Mouse (Mus musculus) hindbrain, embryonic 11.5 days (tissue): Measurements from ENCODE around the gene Dsp. TPM values are rescaled to one million over a fixed set of nuclear protein-coding genes. Genes with fewer than 3 reads are reported as not detected.
A peak's percentile ranks its signal among the peaks of the same experiment; 100 is the strongest.

Experiments used
- ATAC-seq: fragments of 200-750 bp; cut with Nextera tagmentation; 2 replicates; pipeline ENCODE4 v1.8.0; 2017; ENCODE audit warnings: mild to moderate bottlenecking, moderate TSS enrichment, moderate library complexity; ENCODE audit not compliant: low FRiP score
- DNase-seq: peaks from one replicate; pipeline ENCODE4 v3.0.0-alpha.2; 2015; ENCODE audit warnings: low spot score
- H3K27ac ChIP-seq: fragments of 300-500 bp; sonication (generic); 2 replicates; pipeline ENCODE4 v1.5.1; 2014; ENCODE audit warnings: mild to moderate bottlenecking, low read depth, low read length
- H3K27me3 ChIP-seq: fragments of 300-500 bp; sonication (generic); 2 replicates; pipeline ENCODE4 v1.6.1; 2014; ENCODE audit warnings: mild to moderate bottlenecking, low read length, moderate library complexity, mixed read lengths; ENCODE audit not compliant: control insufficient read depth, insufficient read depth
- H3K36me3 ChIP-seq: fragments of 300-500 bp; sonication (generic); 2 replicates; pipeline ENCODE4 v1.6.1; 2014; ENCODE audit warnings: mild to moderate bottlenecking, low read length, moderate library complexity, mixed read lengths; ENCODE audit not compliant: control insufficient read depth, insufficient read depth
- H3K4me1 ChIP-seq: fragments of 300-500 bp; sonication (generic); replicated peaks from 2 replicates; pipeline ENCODE4 v1.6.1; 2014; ENCODE audit warnings: low read length, mixed read lengths; ENCODE audit not compliant: control insufficient read depth, insufficient read depth
- H3K4me2 ChIP-seq: fragments of 300-500 bp; sonication (generic); replicated peaks from 2 replicates; pipeline ENCODE4 v1.6.1; 2014; ENCODE audit warnings: mild to moderate bottlenecking, low read depth, low read length
- H3K4me3 ChIP-seq: fragments of 300-500 bp; sonication (generic); 2 replicates; pipeline ENCODE4 v1.5.1; 2014; ENCODE audit warnings: low read depth, low read length
- H3K9ac ChIP-seq: fragments of 300-500 bp; sonication (generic); 2 replicates; pipeline ENCODE4 v1.6.1; 2014; ENCODE audit warnings: low read depth, low read length
- H3K9me3 ChIP-seq: fragments of 300-500 bp; sonication (generic); 2 replicates; pipeline ENCODE4 v1.6.1; 2016; ENCODE audit warnings: low read length; ENCODE audit not compliant: control insufficient read depth
- WGBS: fragments of 180-500 bp; shearing (Covaris S2); extraction: QIAGEN DNeasy Blood & Tissue Kit; methylation state at CpG from one replicate; pipeline ENCODE4 v1.1.7; 2014; 5-methylcytosine and 5-hydroxymethylcytosine counted together
- polyA plus RNA-seq: library from polyadenylated mRNA; unstranded; fragments of >200 nt; fragmentation: Nextera tagmentation; extraction: Ambion mirVana; gene quantifications from 2 replicates; pipeline ENCODE4 v1.2.1, GENCODE M21; 2014

Dsp gene
- polyA plus RNA-seq, 1 experiment from 2014 or later: 1.7 TPM

DNA sequence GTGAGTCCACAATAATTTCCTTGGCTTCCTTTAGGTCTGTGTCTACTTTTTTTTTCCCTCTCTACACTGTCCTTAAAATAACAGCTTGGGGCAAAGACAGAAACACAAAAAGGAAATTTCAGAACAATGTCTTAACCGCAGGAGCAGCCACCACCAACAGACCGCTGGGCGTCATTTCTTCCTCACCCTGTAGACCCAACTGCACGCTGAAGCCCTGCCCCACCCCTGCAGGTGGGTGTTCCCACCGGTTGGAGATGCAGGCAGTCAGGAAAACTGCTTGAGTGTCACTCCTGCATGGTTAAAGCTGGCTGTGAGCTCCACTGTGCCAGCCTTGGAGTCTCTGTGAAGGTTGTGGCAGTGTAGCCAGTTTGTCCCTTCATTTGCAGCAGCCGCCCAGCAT, 6.5 kb downstream of the Dsp start:
- Histone ChIP-seq H3K36me3 (no peaks in the 10 kb centered on the region), H3K4me1 (no peaks in the 10 kb centered on the region), H3K27me3 (peaks cover 31% of the 10 kb centered on the region), H3K27ac (no peak overlapping the region), H3K9ac (no peak overlapping the region), H3K9me3 (no peaks in the 10 kb centered on the region), H3K4me2 (no peak overlapping the region), H3K4me3 (no peak overlapping the region)
- ATAC-seq: no peak
- DNase-seq: no peak
- 18% methylated on average over 6 of the region's 6 CpGs for WGBS

DNA sequence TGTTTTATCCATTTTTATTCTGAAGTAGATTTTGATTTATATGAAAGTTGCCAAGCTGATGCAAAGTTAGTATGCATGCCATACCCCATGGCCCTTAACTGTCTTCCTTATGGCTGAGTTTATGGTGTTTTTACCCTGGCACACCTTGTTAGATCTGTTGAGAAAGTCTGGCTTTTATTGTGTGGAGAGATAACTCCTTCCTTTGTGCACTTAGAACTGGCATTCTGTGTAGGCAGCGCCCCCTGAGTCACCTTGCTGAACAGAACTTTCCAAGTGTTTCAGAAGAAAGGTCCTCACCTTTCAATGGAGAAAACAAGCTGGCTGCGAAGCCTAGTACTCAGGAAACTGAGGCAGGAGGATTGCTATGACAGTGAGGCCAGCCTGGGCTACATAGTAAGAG, 10.9 kb downstream of the Dsp start:
- no peak for DNase-seq
- Histone ChIP-seq H3K9me3 (no peaks in the 10 kb centered on the region), H3K4me1 (no peaks in the 10 kb centered on the region), H3K4me3 (no peak overlapping the region), H3K9ac (no peak overlapping the region), H3K36me3 (no peaks in the 10 kb centered on the region), H3K4me2 (no peak overlapping the region), H3K27ac (no peak overlapping the region), H3K27me3 (peaks cover 12% of the 10 kb centered on the region)
- WGBS: 79% methylated on average over 2 of the region's 2 CpGs
- ATAC-seq: no peak

DNA sequence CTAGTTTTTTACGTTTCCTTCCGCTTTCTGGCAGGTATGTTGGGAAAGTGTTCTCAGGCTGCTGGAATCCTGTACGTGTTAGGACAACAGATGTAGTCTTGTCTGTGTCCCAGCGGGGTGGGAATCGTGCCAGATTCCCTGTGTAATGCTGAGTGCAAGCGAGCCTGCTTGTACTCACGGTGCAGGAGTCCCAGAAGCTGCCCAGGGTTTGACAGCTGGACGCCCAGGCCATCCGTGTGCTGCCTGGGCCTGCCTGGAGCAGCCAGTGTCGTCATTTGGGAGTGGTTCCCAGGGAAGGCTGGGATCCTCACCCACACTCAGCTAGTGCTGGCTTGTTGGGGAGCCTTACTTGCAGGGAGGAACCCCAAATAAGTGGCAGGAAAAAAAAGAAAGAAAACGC, 11.6 kb downstream of the Dsp start:
- H3K27ac ChIP-seq: no peak overlapping the region
- 63% methylated on average over 11 of the region's 11 CpGs for WGBS
- no peak overlapping the region for H3K4me2 ChIP-seq
- no peak for ATAC-seq
- H3K4me1 ChIP-seq: no peaks in the 10 kb centered on the region
- H3K9me3 ChIP-seq: no peaks in the 10 kb centered on the region
- H3K9ac ChIP-seq: no peak overlapping the region
- H3K36me3 ChIP-seq: no peaks in the 10 kb centered on the region
- H3K27me3 ChIP-seq: peaks cover 9% of the 10 kb centered on the region
- no peak overlapping the region for H3K4me3 ChIP-seq
- DNase-seq: no peak

DNA sequence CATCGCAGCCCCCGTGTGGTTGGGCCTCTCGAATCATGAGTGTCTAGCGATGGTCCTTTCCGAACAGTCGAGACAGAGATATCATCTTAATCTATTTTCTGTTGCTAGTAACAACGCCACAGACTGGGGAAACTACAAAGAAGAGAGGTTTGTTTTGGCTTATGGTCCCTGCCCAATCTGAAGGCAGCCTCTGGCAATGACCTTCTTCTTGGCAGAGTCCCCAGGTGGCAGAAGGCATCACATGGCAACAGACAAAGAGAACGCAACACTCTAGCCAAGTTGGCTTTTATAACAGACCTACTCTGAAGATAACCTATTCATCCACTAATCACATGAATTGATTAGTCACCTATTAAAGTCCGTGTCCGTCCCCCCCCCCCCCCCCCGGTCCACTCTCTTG, 13.8 kb downstream of the Dsp start:
- WGBS: 94% methylated on average over 11 of the region's 11 CpGs
- no peak for DNase-seq
- no peak overlapping the region for H3K9ac ChIP-seq

DNA sequence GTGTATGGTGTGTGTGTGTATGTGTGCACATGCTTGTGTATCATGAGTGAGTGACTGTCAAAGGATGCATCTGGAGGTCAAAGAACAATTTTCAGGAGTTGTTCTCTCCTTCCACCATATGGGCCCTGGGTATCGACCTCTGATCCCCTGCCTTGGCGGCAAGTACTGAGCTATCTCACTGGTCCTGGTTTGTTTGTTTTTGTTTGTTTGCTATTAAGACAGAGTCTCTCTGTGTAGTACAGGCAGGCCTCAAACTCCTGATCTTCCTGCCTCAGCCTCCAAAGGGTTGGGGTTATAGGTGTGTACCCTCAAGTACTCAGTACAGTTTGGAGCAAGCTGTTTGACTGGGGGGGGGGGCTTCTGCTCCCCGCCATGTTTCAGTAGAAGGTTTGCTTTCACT, 16.0 kb downstream of the Dsp start:
- Histone ChIP-seq H3K4me3 (no peak overlapping the region), H3K4me2 (no peak overlapping the region), H3K9ac (no peak overlapping the region), H3K36me3 (no peaks in the 10 kb centered on the region), H3K27ac (no peak overlapping the region), H3K27me3 (no peaks in the 10 kb centered on the region), H3K9me3 (no peaks in the 10 kb centered on the region), H3K4me1 (no peaks in the 10 kb centered on the region)
- no peak for DNase-seq
- WGBS: 77% methylated on average over 3 of the region's 3 CpGs
- ATAC-seq: no peak

More for the DNA sequence above, 13.8 kb downstream of the Dsp start:
- no peak overlapping the region for H3K27ac ChIP-seq
- H3K4me3 ChIP-seq: no peak overlapping the region
- H3K9me3 ChIP-seq: no peaks in the 10 kb centered on the region
- H3K36me3 ChIP-seq: no peaks in the 10 kb centered on the region
- H3K4me2 ChIP-seq: no peak overlapping the region
- no peaks in the 10 kb centered on the region for H3K27me3 ChIP-seq
- no peak for ATAC-seq
- H3K4me1 ChIP-seq: no peaks in the 10 kb centered on the region

DNA sequence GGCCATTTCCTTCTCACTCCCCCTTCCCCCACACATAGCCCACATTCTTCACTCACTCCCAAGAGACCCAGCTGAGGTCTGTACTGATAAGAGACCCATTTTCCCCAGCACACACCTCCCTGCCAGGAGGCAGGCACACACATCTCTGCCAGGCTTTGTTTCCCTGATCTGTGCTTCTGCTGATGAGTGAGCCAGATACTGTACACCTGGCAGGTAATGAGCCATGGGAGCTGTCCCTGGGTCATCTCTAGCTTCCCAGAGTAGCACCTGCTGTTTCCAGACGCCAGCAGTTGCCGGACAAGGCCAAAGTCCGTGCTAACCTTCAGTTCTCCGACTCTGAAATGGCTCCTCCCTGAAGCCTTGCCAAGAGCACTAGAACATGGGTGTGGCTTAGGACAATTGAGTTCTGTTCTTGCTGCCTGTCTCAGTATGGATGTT, 19.6 kb downstream of the Dsp start:
- no peaks in the 10 kb centered on the region for H3K36me3 ChIP-seq
- H3K9me3 ChIP-seq: no peaks in the 10 kb centered on the region
- H3K27ac ChIP-seq: no peak overlapping the region
- ATAC-seq (no peak), DNase-seq (no peak)
- H3K4me2 ChIP-seq: no peak overlapping the region
- H3K4me3 ChIP-seq: no peak overlapping the region
- no peaks in the 10 kb centered on the region for H3K27me3 ChIP-seq
- no peak overlapping the region for H3K9ac ChIP-seq
- WGBS: 51% methylated on average over 4 of the region's 4 CpGs
- H3K4me1 ChIP-seq: no peaks in the 10 kb centered on the region

DNA sequence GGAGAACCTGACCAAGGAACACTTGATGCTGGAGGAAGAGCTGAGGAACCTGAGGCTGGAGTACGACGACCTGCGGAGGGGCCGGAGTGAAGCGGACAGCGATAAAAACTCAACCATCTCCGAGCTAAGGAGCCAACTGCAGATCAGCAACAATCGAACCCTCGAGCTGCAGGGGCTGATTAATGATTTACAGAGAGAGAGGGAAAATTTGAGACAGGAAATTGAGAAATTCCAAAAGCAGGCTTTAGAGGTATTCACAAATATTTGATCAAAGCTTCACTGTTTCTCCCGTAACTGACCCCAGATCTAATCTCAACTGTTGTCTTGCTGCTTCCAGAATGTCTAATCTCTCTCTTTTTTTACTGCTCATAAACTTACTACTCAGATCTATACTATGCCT, 42.3 kb downstream of the Dsp start:
- Histone ChIP-seq H3K9ac (no peak overlapping the region), H3K9me3 (no peaks in the 10 kb centered on the region; the same call in 1 of the 2 replicates), H3K36me3 (no peaks in the 10 kb centered on the region), H3K27me3 (no peaks in the 10 kb centered on the region), H3K4me3 (no peak overlapping the region), H3K27ac (no peak overlapping the region), H3K4me2 (no peak overlapping the region), H3K4me1 (no peaks in the 10 kb centered on the region)
- WGBS: 86% methylated on average over 10 of the region's 10 CpGs
- DNase-seq (no peak), ATAC-seq (no peak)

DNA sequence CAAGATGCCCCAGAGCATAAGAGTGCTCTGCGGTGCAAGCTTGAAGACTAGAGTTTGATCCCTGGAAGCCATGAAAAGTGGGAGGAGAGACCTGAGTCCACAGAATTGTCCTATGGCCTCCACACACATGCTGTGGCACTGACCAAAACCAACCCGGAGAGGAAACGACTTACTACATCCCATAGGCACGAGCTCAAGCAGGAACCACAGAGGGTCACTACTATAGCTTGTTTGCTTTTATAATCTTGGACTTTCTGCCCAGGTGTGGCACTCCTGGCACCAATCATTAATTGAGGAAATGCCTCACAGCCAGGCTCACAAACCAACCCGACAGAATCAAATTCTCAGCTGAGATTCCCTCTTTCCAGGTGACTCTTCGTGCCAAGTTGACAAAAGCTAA, 50.3 kb downstream of the Dsp start:
- H3K4me1 ChIP-seq: no peaks in the 10 kb centered on the region; the same call in 1 of the 2 replicates
- H3K27ac ChIP-seq: no peak overlapping the region
- 76% methylated on average over 6 of the region's 6 CpGs for WGBS
- H3K36me3 ChIP-seq: no peaks in the 10 kb centered on the region
- no peaks in the 10 kb centered on the region; the same call in 1 of the 2 replicates for H3K9me3 ChIP-seq
- H3K4me3 ChIP-seq: no peak overlapping the region
- DNase-seq: no peak
- ATAC-seq: no peak
- no peak overlapping the region for H3K9ac ChIP-seq
- H3K27me3 ChIP-seq: no peaks in the 10 kb centered on the region
- H3K4me2 ChIP-seq: no peak overlapping the region

DNA sequence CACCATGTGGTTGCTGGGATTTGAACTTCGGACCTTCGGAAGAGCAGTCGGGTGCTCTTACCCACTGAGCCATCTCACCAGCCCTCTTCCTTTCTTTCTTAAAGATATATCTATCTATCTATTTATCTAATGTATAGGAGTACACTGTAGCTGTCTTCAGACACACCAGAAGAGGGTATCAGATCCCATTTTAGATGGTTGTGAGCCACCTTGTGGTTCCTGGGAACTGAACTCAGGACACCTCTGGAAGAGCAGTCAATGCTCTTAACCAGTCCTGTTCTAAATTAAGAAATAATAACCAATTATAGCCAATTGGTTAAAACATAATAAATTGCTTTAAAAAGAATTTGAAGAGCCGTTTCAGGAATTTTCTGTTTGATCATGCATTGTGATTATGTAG, 53.1 kb downstream of the Dsp start:
- no peaks in the 10 kb centered on the region; the same call in 1 of the 2 replicates for H3K4me1 ChIP-seq
- ATAC-seq (no peak), DNase-seq (no peak)
- no peaks in the 10 kb centered on the region for H3K27me3 ChIP-seq
- peak overlapping the region; percentile 46 for H3K4me2 ChIP-seq
- H3K27ac ChIP-seq: no peak overlapping the region
- no peaks in the 10 kb centered on the region for H3K9me3 ChIP-seq
- no peaks in the 10 kb centered on the region for H3K36me3 ChIP-seq
- peak overlapping the region; percentile 82 for H3K4me3 ChIP-seq
- WGBS: 58% methylated on average over 4 of the region's 4 CpGs
- H3K9ac ChIP-seq: no peak overlapping the region
